Mouse (Mus musculus) midbrain, embryonic 13.5 days (tissue): ENCODE data around the gene Katna1. TPM values are rescaled to one million over a fixed set of nuclear protein-coding genes. Genes with fewer than 3 reads are reported as not detected.
"Not testable (repeated sequence)": the region's sequence is repeated elsewhere in the genome, so short reads cannot be mapped to it uniquely, and the experiment has no call there.

Experiments
- ATAC-seq: fragments of 200-750 bp; cut with Nextera tagmentation; 2 replicates; pipeline ENCODE4 v1.8.0; 2017; ENCODE audit warnings: mild to moderate bottlenecking, moderate TSS enrichment, moderate library complexity
- H3K27ac ChIP-seq: fragments of 300-500 bp; sonication (generic); 2 replicates; pipeline ENCODE4 v1.5.1; 2015; ENCODE audit warnings: inconsistent platforms, mild to moderate bottlenecking, moderate library complexity
- H3K27me3 ChIP-seq: fragments of 300-500 bp; sonication (generic); 2 replicates; pipeline ENCODE4 v1.6.1; 2015; ENCODE audit warnings: mild to moderate bottlenecking, inconsistent platforms
- H3K36me3 ChIP-seq: fragments of 300-500 bp; sonication (generic); 2 replicates; pipeline ENCODE4 v1.6.1; 2015; ENCODE audit warnings: mild to moderate bottlenecking, inconsistent platforms
- H3K4me1 ChIP-seq: fragments of 300-500 bp; sonication (generic); replicated peaks from 2 replicates; pipeline ENCODE4 v1.6.1; 2015; ENCODE audit warnings: inconsistent platforms
- H3K4me2 ChIP-seq: fragments of 300-500 bp; sonication (generic); replicated peaks from 2 replicates; pipeline ENCODE4 v1.6.1; 2015; ENCODE audit warnings: moderate library complexity, mild to moderate bottlenecking, inconsistent platforms
- H3K4me3 ChIP-seq: fragments of 300-500 bp; sonication (generic); replicated peaks from 2 replicates; pipeline ENCODE4 v1.5.1; 2015; ENCODE audit warnings: mild to moderate bottlenecking, inconsistent platforms
- H3K9ac ChIP-seq: fragments of 300-500 bp; sonication (generic); replicated peaks from 2 replicates; pipeline ENCODE4 v1.6.1; 2015; ENCODE audit warnings: mild to moderate bottlenecking, inconsistent platforms
- H3K9me3 ChIP-seq: fragments of 300-500 bp; sonication (generic); 2 replicates; pipeline ENCODE4 v1.6.1; 2016; ENCODE audit warnings: mild to moderate bottlenecking, inconsistent platforms
- WGBS: fragments of 180-500 bp; shearing (Covaris S2); methylation state at CpG from one replicate; pipeline ENCODE4 v1.1.7; 2015; 5-methylcytosine and 5-hydroxymethylcytosine counted together
- polyA plus RNA-seq: library from polyadenylated mRNA; unstranded; fragments of >200 nt; fragmentation: Nextera tagmentation; extraction: Ambion mirVana; gene quantifications from 2 replicates; pipeline ENCODE4 v1.2.1, GENCODE M21; 2015

Katna1 gene
- polyA plus RNA-seq, 1 experiment from 2014 or later: 40.2 TPM

DNA sequence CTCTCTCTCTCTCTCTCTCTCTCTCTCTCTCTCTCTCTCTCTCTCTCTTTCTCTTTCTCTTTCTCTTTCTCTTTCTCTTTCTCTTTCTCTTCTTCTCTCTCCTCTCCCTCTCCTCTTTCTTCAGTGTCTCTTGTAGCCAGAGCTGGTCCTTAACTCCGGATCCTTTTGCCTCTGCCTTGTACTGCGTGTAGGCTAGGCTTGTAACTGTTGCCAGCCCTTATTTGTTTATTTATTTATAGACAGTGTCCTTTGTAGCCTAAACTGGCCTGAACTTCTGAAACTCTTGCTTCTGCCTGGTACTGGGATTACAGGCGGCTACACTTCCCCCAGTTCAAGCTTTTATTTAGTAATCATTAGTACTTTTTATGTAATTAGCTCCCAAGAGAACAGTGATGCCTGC, 1.2 kb downstream of the Katna1 start:
- peak overlapping the region; percentile 64 for H3K4me3 ChIP-seq
- no peak for ATAC-seq
- H3K4me1 ChIP-seq: peaks cover 32% of the 10 kb centered on the region
- peak overlapping the region; percentile 89 for H3K4me2 ChIP-seq
- H3K9ac ChIP-seq: peak overlapping the region; percentile 42; the same call in 1 of the 2 replicates
- no peak overlapping the region for H3K27ac ChIP-seq
- H3K36me3 ChIP-seq: no peaks in the 10 kb centered on the region
- H3K9me3 ChIP-seq: no peaks in the 10 kb centered on the region
- WGBS: 27% methylated on average over 3 of the region's 3 CpGs
- H3K27me3 ChIP-seq: no peaks in the 10 kb centered on the region

- no peak overlapping the region for H3K9ac ChIP-seq
- H3K4me1 ChIP-seq: peaks cover 27% of the 10 kb centered on the region
- no peaks in the 10 kb centered on the region for H3K9me3 ChIP-seq
- no peak overlapping the region for H3K4me3 ChIP-seq
- H3K27ac ChIP-seq: no peak overlapping the region
- no peak overlapping the region for H3K4me2 ChIP-seq
- ATAC-seq: no peak
- H3K27me3 ChIP-seq: no peaks in the 10 kb centered on the region
- H3K36me3 ChIP-seq: no peaks in the 10 kb centered on the region
Measured at GRCm38 (mm10) chr10:7731582-7731981, 5.8 kb downstream of the Katna1 start.

GRCm38 (mm10) chr10:7737122-7737521, 11.3 kb downstream of the Katna1 start:
- H3K4me1 ChIP-seq: no peaks in the 10 kb centered on the region
- no peak overlapping the region for H3K4me2 ChIP-seq
- ATAC-seq: no peak
- H3K9ac ChIP-seq: no peak overlapping the region
- H3K4me3 ChIP-seq: no peak overlapping the region
- H3K27ac ChIP-seq: no peak overlapping the region
- peaks cover 3% of the 10 kb centered on the region for H3K36me3 ChIP-seq
- H3K27me3 ChIP-seq: no peaks in the 10 kb centered on the region
- no peaks in the 10 kb centered on the region for H3K9me3 ChIP-seq

DNA sequence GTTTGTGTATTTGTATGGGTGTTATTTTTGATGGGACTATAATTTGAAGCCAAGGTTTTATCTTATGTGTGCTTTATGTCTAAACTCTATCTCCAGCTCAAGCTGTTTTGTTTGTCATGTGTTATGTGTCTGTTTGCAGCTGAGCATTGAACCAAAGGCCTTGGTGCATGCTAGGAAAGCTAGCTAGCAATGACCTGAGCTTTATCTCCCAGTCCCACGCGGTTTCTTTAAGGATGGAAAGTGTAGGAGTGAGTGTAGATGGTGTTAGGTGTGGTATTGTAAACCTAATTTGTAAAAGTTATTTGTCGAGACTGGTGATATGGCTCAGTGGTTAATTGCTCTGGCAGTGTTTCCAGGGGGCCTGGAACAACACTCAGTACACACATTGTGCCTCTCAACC, 12.1 kb downstream of the Katna1 start:
- WGBS: 86% methylated on average over 3 of the region's 3 CpGs

DNA sequence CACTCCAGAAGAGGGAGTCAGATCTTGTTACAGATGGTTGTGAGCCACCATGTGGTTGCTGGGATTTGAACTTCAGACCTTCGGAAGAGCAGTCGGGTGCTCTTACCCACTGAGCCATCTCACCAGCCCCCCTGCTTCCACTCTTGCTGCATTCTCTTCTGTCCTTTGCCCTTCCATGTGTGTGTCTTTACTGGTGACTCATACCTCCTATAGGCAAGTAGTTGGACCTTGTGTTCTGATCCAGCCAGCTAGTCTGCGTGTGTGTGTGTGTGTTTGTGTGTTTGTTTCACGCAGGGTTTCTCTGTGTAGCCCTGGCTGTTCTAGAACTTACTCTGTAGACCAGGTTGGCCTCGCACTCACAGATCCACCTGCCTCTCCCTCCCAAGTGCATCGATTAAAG, 19.7 kb downstream of the Katna1 start:
- not testable (repeated sequence) for H3K4me2 ChIP-seq, H3K9me3 ChIP-seq, H3K27ac ChIP-seq, H3K9ac ChIP-seq, H3K27me3 ChIP-seq, H3K4me3 ChIP-seq, ATAC-seq, H3K4me1 ChIP-seq
- WGBS: 98% methylated on average over 6 of the region's 6 CpGs
- H3K36me3 ChIP-seq: peaks cover 62% of the 10 kb centered on the region

More for the DNA sequence above, 12.1 kb downstream of the Katna1 start:
- Histone ChIP-seq H3K9ac (no peak overlapping the region), H3K4me2 (no peak overlapping the region), H3K4me3 (no peak overlapping the region), H3K4me1 (no peaks in the 10 kb centered on the region), H3K9me3 (no peaks in the 10 kb centered on the region), H3K27ac (no peak overlapping the region), H3K36me3 (peaks cover 7% of the 10 kb centered on the region), H3K27me3 (no peaks in the 10 kb centered on the region)
- ATAC-seq: no peak

DNA sequence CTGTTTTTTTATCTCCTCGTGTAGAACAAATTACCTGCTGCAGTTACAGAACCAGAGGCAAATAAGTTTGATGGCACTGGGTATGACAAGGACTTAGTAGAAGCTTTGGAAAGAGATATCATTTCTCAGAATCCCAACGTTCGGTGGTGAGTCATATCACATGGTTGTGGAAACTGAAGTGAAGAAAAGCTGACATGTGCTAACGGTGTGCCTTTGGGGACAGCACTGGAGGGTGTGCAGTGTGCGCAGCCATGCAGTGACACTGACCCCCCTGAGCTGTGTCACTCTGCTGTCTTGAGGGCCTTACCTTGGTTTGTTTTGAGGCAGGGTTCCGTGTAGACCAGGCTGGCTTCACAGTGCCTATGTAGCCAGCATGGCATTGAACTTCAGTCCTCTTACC, 23.0 kb downstream of the Katna1 start:
- no peak for ATAC-seq
- 94% methylated on average over 6 of the region's 6 CpGs for WGBS
- no peaks in the 10 kb centered on the region for H3K9me3 ChIP-seq

DNA sequence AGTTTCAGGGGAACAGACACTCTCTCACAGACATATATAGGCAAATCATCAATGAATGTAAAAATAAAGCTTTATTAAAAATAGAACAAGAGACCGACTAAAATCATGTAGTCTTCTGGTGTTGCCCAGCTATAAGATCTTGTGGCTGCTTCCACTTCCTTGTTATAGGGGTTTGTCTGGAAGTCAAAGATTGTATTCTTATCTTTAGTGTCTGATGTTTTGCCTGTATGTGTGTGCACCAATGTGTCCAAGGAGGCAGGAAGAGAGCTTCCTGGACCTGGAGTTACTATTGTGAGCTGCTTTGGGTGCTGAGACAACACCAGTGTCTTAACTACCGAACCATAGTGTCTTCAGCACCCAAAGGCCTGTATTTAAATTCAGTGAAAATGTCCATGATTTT, 31.7 kb downstream of the Katna1 start:
- no peaks in the 10 kb centered on the region for H3K27me3 ChIP-seq
- no peak overlapping the region for H3K4me2 ChIP-seq
- H3K27ac ChIP-seq: no peak overlapping the region
- no peak overlapping the region for H3K4me3 ChIP-seq
- ATAC-seq: no peak
- no peak overlapping the region for H3K9ac ChIP-seq
- 95% methylated on average over 2 of the region's 2 CpGs for WGBS
- no peaks in the 10 kb centered on the region for H3K9me3 ChIP-seq
- H3K4me1 ChIP-seq: no peaks in the 10 kb centered on the region
- peaks cover 75% of the 10 kb centered on the region for H3K36me3 ChIP-seq

More for the DNA sequence above, 23.0 kb downstream of the Katna1 start:
- Histone ChIP-seq H3K27me3 (no peaks in the 10 kb centered on the region), H3K36me3 (peaks cover 68% of the 10 kb centered on the region), H3K4me1 (no peaks in the 10 kb centered on the region), H3K9ac (no peak overlapping the region), H3K27ac (no peak overlapping the region), H3K4me3 (no peak overlapping the region), H3K4me2 (no peak overlapping the region)

DNA sequence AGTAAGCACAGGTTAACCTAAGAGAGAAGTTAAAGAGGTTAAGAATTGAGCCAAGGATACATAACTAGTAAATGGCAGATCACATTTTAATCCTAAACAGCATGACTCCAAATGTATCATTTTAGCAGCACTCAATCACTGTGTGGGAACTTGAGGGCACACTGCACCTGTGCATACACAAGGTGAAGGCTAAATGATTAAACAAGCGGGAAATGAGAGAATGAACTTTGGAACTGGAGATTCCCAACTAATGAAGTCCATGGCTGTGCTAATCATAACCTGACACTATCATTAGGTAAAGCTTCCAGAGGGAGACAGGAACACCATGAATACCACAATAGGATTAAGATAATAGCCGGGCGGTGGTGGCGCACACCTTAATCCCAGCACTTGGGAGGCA, 46.5 kb downstream of the Katna1 start:
- 91% methylated on average over 4 of the region's 4 CpGs for WGBS
- no peaks in the 10 kb centered on the region for H3K9me3 ChIP-seq
- H3K4me1 ChIP-seq: 0 out of 2 replicates have a peak, but pooled peaks cover 3% of the 10 kb centered on the region
- H3K4me2 ChIP-seq: no peak overlapping the region
- H3K36me3 ChIP-seq: peaks cover 90% of the 10 kb centered on the region
- ATAC-seq: no peak
- no peak overlapping the region for H3K27ac ChIP-seq
- no peaks in the 10 kb centered on the region for H3K27me3 ChIP-seq
- no peak overlapping the region for H3K4me3 ChIP-seq
- H3K9ac ChIP-seq: no peak overlapping the region

DNA sequence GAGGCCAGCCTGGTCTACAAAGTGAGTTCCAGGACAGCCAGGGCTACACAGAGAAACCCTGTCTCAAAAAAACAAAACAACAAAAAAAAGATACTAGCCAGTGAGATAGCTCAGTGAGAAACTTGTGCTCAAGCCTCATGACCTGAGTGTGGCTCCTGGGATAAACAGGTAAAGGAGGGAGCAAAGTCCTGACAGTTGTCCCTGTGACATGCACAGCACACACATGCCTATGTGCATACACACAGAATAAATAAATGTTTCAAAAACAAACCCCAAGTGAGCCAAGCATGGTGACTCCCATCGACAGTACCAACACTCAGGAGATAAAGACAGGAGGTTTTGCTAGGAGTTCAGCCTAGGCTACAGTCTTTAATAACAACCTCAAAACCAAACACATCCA, 47.0 kb downstream of the Katna1 start:
- Histone ChIP-seq H3K27me3 (no peaks in the 10 kb centered on the region), H3K4me2 (no peak overlapping the region), H3K9me3 (no peaks in the 10 kb centered on the region), H3K9ac (no peak overlapping the region), H3K4me3 (no peak overlapping the region), H3K27ac (no peak overlapping the region), H3K4me1 (0 out of 2 replicates have a peak, but pooled peaks cover 4% of the 10 kb centered on the region), H3K36me3 (peaks cover 87% of the 10 kb centered on the region)
- WGBS: 97% methylated on average over 1 of the region's 1 CpGs
- ATAC-seq: no peak

DNA sequence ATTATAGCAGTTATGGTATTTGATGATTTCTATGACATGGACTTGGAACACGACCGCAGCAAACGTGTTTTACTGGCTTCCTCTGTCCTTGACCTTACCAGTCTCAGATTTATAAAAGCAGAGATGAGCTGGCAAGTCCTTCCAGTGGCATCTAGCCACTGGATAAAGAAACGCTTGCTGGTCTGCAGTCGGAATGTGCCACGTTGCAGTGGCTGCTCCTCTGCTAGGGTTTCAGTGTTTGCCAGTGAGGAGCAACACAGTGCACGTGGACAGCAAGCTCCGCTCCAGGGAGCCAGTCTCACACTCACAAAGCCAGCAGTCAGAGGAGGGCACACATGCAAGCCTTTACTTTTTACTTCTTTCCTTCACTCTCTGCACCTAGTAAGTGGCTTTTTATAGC, 49.6 kb downstream of the Katna1 start:
- no peaks in the 10 kb centered on the region for H3K27me3 ChIP-seq
- H3K9me3 ChIP-seq: no peaks in the 10 kb centered on the region
- WGBS: 94% methylated on average over 8 of the region's 8 CpGs
- peaks cover 65% of the 10 kb centered on the region for H3K36me3 ChIP-seq
- peaks cover 15% of the 10 kb centered on the region for H3K4me1 ChIP-seq
- no peak overlapping the region for H3K4me3 ChIP-seq
- no peak overlapping the region for H3K9ac ChIP-seq
- no peak for ATAC-seq
- no peak overlapping the region for H3K27ac ChIP-seq
- H3K4me2 ChIP-seq: no peak overlapping the region

GRCm38 (mm10) chr10:7778361-7778760, 52.6 kb downstream of the Katna1 start:
- Histone ChIP-seq H3K36me3 (peaks cover 36% of the 10 kb centered on the region), H3K4me3 (no peak overlapping the region), H3K4me2 (no peak overlapping the region), H3K4me1 (peaks cover 23% of the 10 kb centered on the region), H3K9ac (no peak overlapping the region), H3K9me3 (no peaks in the 10 kb centered on the region), H3K27ac (no peak overlapping the region), H3K27me3 (no peaks in the 10 kb centered on the region)
- 98% methylated on average over 3 of the region's 3 CpGs for WGBS
- no peak for ATAC-seq

DNA sequence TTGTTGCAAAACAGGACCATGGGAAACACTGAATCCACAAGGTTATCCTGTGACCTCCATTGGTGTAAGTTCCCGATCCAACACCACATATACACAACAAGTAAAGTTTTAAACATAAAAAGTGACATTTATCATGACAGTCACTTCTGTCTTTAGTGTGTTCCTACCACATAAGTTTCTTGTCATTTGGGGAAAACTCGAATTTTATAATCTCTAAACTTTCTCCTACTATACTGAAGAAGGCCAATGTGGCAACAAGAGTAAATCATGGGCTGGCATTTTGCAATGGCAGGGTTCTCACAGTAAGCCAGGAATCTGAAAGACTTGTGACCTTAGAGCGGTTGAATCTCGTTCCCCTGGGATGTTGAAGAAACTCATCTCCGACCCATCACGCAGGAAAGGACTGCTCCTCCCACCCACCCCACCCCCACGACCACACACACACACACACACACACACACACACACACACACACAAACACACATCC, 54.0 kb downstream of the Katna1 start:
- peak overlapping the region; percentile 85 for H3K9ac ChIP-seq
- no peaks in the 10 kb centered on the region for H3K9me3 ChIP-seq
- 21% methylated on average over 7 of the region's 7 CpGs for WGBS
- H3K36me3 ChIP-seq: peaks cover 25% of the 10 kb centered on the region
- peaks cover 23% of the 10 kb centered on the region for H3K4me1 ChIP-seq
- H3K4me3 ChIP-seq: peak overlapping the region; percentile 90
- ATAC-seq: no peak
- no peaks in the 10 kb centered on the region for H3K27me3 ChIP-seq
- H3K4me2 ChIP-seq: peak overlapping the region; percentile 60
- H3K27ac ChIP-seq: no peak overlapping the region
